Mouse (Mus musculus) heart, embryonic 15.5 days (tissue): ENCODE data around the gene Gfpt2. TPM values are rescaled to one million over a fixed set of nuclear protein-coding genes. Genes with fewer than 3 reads are reported as not detected.

ENCODE experiments used
- ATAC-seq: fragments of 200-750 bp; cut with Nextera tagmentation; replicated peaks from 2 replicates; pipeline ENCODE4 v1.8.0; 2017; ENCODE audit warnings: low read depth, moderate TSS enrichment; ENCODE audit not compliant: insufficient number of reproducible peaks, insufficient read depth, low FRiP score
- H3K27ac ChIP-seq: fragments of 300-500 bp; sonication (generic); 2 replicates; pipeline ENCODE4 v1.5.1; 2015; ENCODE audit warnings: mild to moderate bottlenecking, inconsistent platforms
- H3K27me3 ChIP-seq: fragments of 300-500 bp; sonication (generic); 2 replicates; pipeline ENCODE4 v1.6.1; 2015; ENCODE audit warnings: inconsistent platforms
- H3K36me3 ChIP-seq: fragments of 300-500 bp; sonication (generic); 2 replicates; pipeline ENCODE4 v1.6.1; 2015; ENCODE audit warnings: mild to moderate bottlenecking, inconsistent platforms
- H3K4me1 ChIP-seq: fragments of 300-500 bp; sonication (generic); replicated peaks from 2 replicates; pipeline ENCODE4 v1.6.1; 2015; ENCODE audit warnings: inconsistent platforms
- H3K4me2 ChIP-seq: fragments of 300-500 bp; sonication (generic); 2 replicates; pipeline ENCODE4 v1.6.1; 2015; ENCODE audit warnings: inconsistent platforms, mild to moderate bottlenecking, moderate library complexity
- H3K4me3 ChIP-seq: fragments of 300-500 bp; sonication (generic); 2 replicates; pipeline ENCODE4 v1.5.1; 2015; ENCODE audit warnings: mild to moderate bottlenecking, inconsistent platforms
- H3K9ac ChIP-seq: fragments of 300-500 bp; sonication (generic); 2 replicates; pipeline ENCODE4 v1.6.1; 2015; ENCODE audit warnings: mild to moderate bottlenecking, inconsistent platforms
- H3K9me3 ChIP-seq: fragments of 300-500 bp; sonication (generic); replicated peaks from 2 replicates; pipeline ENCODE4 v1.6.1; 2016; ENCODE audit warnings: inconsistent platforms
- WGBS: fragments of 180-500 bp; shearing (Covaris S2); methylation state at CpG from one replicate; pipeline ENCODE4 v1.1.7; 2015; ENCODE audit warnings: mixed read lengths; 5-methylcytosine and 5-hydroxymethylcytosine counted together
- microRNA-seq: library from miRNA; unstranded; fragments of <30 nt; microRNA quantifications from one replicate; pipeline ENCODE4, GENCODE M21; 2016
- polyA plus RNA-seq: library from polyadenylated mRNA; unstranded; fragments of >200 nt; fragmentation: Nextera tagmentation; extraction: Ambion mirVana; gene quantifications from 2 replicates; pipeline ENCODE4 v1.2.1, GENCODE M21; 2015

The Gfpt2 gene
- polyA plus RNA-seq, 1 experiment from 2014 or later, result 10.3 TPM

GRCm38 (mm10) chr11:49863926-49864325 is 69.9 kb downstream of the Gfpt2 start:
- H3K36me3 ChIP-seq, result 0 out of 2 replicates have a peak, but pooled peaks cover 12% of the 10 kb centered on the region
- H3K27me3 ChIP-seq, result no peaks in the 10 kb centered on the region
- no peaks in the 10 kb centered on the region for H3K4me1 ChIP-seq
- no peak overlapping the region for H3K4me3 ChIP-seq
- H3K27ac ChIP-seq, result no peak overlapping the region
- H3K9ac ChIP-seq, result no peak overlapping the region
- no peak for ATAC-seq
- no peaks in the 10 kb centered on the region for H3K9me3 ChIP-seq
- H3K4me2 ChIP-seq, result no peak overlapping the region

GRCm38 (mm10) chr11:49867320-49867719 is 73.3 kb downstream of the Gfpt2 start:
- no peak for ATAC-seq
- Histone ChIP-seq H3K4me3 (no peak overlapping the region), H3K9ac (no peak overlapping the region), H3K4me1 (no peaks in the 10 kb centered on the region), H3K36me3 (peaks cover 20% of the 10 kb centered on the region; the same call in 1 of the 2 replicates), H3K4me2 (no peak overlapping the region), H3K27ac (no peak overlapping the region), H3K27me3 (no peaks in the 10 kb centered on the region), H3K9me3 (no peaks in the 10 kb centered on the region)
- 79% methylated on average over 5 of the region's 5 CpGs for WGBS

- H3K4me2 ChIP-seq, result no peak overlapping the region
- no peak overlapping the region for H3K4me3 ChIP-seq
- H3K9ac ChIP-seq, result no peak overlapping the region
- peaks cover 26% of the 10 kb centered on the region for H3K36me3 ChIP-seq
- no peak for ATAC-seq
- no peaks in the 10 kb centered on the region for H3K4me1 ChIP-seq
- H3K9me3 ChIP-seq, result no peaks in the 10 kb centered on the region
- H3K27me3 ChIP-seq, result no peaks in the 10 kb centered on the region
- H3K27ac ChIP-seq, result no peak overlapping the region
These were observed 75.8 kb downstream of the Gfpt2 start for GRCm38 (mm10) chr11:49869762-49870161.

GRCm38 (mm10) chr11:49871914-49872313 is 77.9 kb downstream of the Gfpt2 start:
- WGBS, result 53% methylated on average over 6 of the region's 6 CpGs
- H3K4me1 ChIP-seq, result peaks cover 10% of the 10 kb centered on the region
- H3K9me3 ChIP-seq, result no peaks in the 10 kb centered on the region
- H3K27ac ChIP-seq, result no peak overlapping the region
- H3K27me3 ChIP-seq, result no peaks in the 10 kb centered on the region
- H3K4me3 ChIP-seq, result no peak overlapping the region
- no peak overlapping the region for H3K4me2 ChIP-seq
- ATAC-seq, result 0 out of 2 replicates have a peak, but pooled peaks have one; percentile 22
- no peak overlapping the region for H3K9ac ChIP-seq
- peaks cover 22% of the 10 kb centered on the region for H3K36me3 ChIP-seq

- H3K27me3 ChIP-seq, result no peaks in the 10 kb centered on the region
- H3K4me1 ChIP-seq, result peaks cover 18% of the 10 kb centered on the region
- H3K9me3 ChIP-seq, result no peaks in the 10 kb centered on the region
- ATAC-seq, result no peak
- WGBS, result 79% methylated on average over 6 of the region's 6 CpGs
- peaks cover 22% of the 10 kb centered on the region for H3K36me3 ChIP-seq
- no peak overlapping the region for H3K9ac ChIP-seq
- H3K4me3 ChIP-seq, result no peak overlapping the region
- H3K4me2 ChIP-seq, result no peak overlapping the region
- no peak overlapping the region for H3K27ac ChIP-seq
These were observed 78.8 kb downstream of the Gfpt2 start for GRCm38 (mm10) chr11:49872779-49873178.

- Histone ChIP-seq H3K4me3 (no peak overlapping the region), H3K4me1 (peaks cover 29% of the 10 kb centered on the region), H3K9ac (no peak overlapping the region), H3K27me3 (no peaks in the 10 kb centered on the region), H3K9me3 (no peaks in the 10 kb centered on the region), H3K27ac (peak overlapping the region; percentile 77), H3K36me3 (peaks cover 28% of the 10 kb centered on the region), H3K4me2 (no peak overlapping the region)
- WGBS, result 51% methylated on average over 8 of the region's 8 CpGs
- ATAC-seq, result peak; percentile 84
These were observed 83.2 kb downstream of the Gfpt2 start for GRCm38 (mm10) chr11:49876948-49877817.

- WGBS, result 71% methylated on average over 3 of the region's 3 CpGs
- ATAC-seq, result no peak
These were observed 86.1 kb downstream of the Gfpt2 start for GRCm38 (mm10) chr11:49879950-49880642.

GRCm38 (mm10) chr11:49883394-49883793 is 89.4 kb downstream of the Gfpt2 start:
- H3K36me3 ChIP-seq, result peaks cover 48% of the 10 kb centered on the region
- no peaks in the 10 kb centered on the region for H3K27me3 ChIP-seq
- no peak overlapping the region for H3K27ac ChIP-seq
- no peak overlapping the region for H3K4me2 ChIP-seq
- H3K9ac ChIP-seq, result no peak overlapping the region
- no peaks in the 10 kb centered on the region for H3K9me3 ChIP-seq
- 94% methylated on average over 3 of the region's 3 CpGs for WGBS
- H3K4me1 ChIP-seq, result peaks cover 7% of the 10 kb centered on the region
- no peak overlapping the region for H3K4me3 ChIP-seq
- ATAC-seq, result no peak

More at GRCm38 (mm10) chr11:49879950-49880642, 86.1 kb downstream of the Gfpt2 start:
- H3K36me3 ChIP-seq, result peaks cover 37% of the 10 kb centered on the region
- no peak overlapping the region for H3K4me3 ChIP-seq
- no peak overlapping the region for H3K4me2 ChIP-seq
- H3K27me3 ChIP-seq, result no peaks in the 10 kb centered on the region
- no peaks in the 10 kb centered on the region for H3K9me3 ChIP-seq
- no peak overlapping the region for H3K27ac ChIP-seq
- H3K9ac ChIP-seq, result no peak overlapping the region
- H3K4me1 ChIP-seq, result peaks cover 29% of the 10 kb centered on the region

Small RNA genes within 50 kb of the gene (microRNA-seq; reads per million reads assigned to microRNA genes)
- gene Gm23813, result not detected

Other genes starting within 250 kb of the Gfpt2 start
- not detected in 2 replicates for gene Olfr1380, start 237.3 kb upstream of the Gfpt2 start, polyA plus RNA-seq
- gene Flt4, start 184.9 kb upstream of the Gfpt2 start, polyA plus RNA-seq, result 6.1 and 7.8 TPM in 2 replicates
- 0.53 and 0.76 TPM in 2 replicates for gene Scgb3a1, start 130.6 kb upstream of the Gfpt2 start, polyA plus RNA-seq
- gene Cnot6, start 81.5 kb upstream of the Gfpt2 start, polyA plus RNA-seq, result 35.8 and 40.1 TPM in 2 replicates
- gene Mapk9, start 52.6 kb downstream of the Gfpt2 start, polyA plus RNA-seq, result 31.1 and 33.0 TPM in 2 replicates
- gene Rasgef1c, start 107.7 kb downstream of the Gfpt2 start, polyA plus RNA-seq, result 0.05 and 0.28 TPM in 2 replicates
- 39.6 and 42.8 TPM in 2 replicates for gene Rnf130, start 231.2 kb downstream of the Gfpt2 start, polyA plus RNA-seq